Mouse (Mus musculus) small intestine, adult 2 months (tissue): Measurements from ENCODE around the gene Gne. TPM values are rescaled to one million over a fixed set of nuclear protein-coding genes. Genes with fewer than 3 reads are reported as not detected.

Experiments
- H3K27ac ChIP-seq: fragments of 200-500 bp; 2 replicates; pipeline ENCODE4 v1.5.1; 2012; ENCODE audit warnings: low read depth, low read length, control low read depth, inconsistent platforms; ENCODE audit not compliant: insufficient read depth
- H3K27me3 ChIP-seq: fragments of 200-500 bp; 2 replicates; pipeline ENCODE4 v1.6.1; 2012; ENCODE audit warnings: mild to moderate bottlenecking, moderate library complexity, low read length, inconsistent platforms; ENCODE audit not compliant: control insufficient read depth, insufficient read depth
- H3K36me3 ChIP-seq: fragments of 200-500 bp; 2 replicates; pipeline ENCODE4 v1.6.1; 2012; ENCODE audit warnings: mild to moderate bottlenecking, low read length, control low read depth, inconsistent platforms; ENCODE audit not compliant: control insufficient read depth, insufficient read depth
- H3K4me1 ChIP-seq: fragments of 200-500 bp; 2 replicates; pipeline ENCODE4 v1.6.1; 2012; ENCODE audit warnings: low read length, inconsistent platforms, mixed read lengths; ENCODE audit not compliant: control insufficient read depth, insufficient read depth, insufficient read length
- H3K4me3 ChIP-seq: fragments of 200-500 bp; 2 replicates; pipeline ENCODE4 v1.5.1; 2012; ENCODE audit warnings: low read depth, mild to moderate bottlenecking, control low read depth, inconsistent platforms, low read length, moderate library complexity
- CTCF ChIP-seq: fragments of 200-500 bp; IDR thresholded peaks from 2 replicates; pipeline ENCODE4 v1.5.1; 2012; ENCODE audit warnings: low read depth, mild to moderate bottlenecking, control low read depth, inconsistent platforms, low read length, moderate library complexity, mixed read lengths; ENCODE audit not compliant: insufficient replicate concordance, insufficient read length; ENCODE audit errors: extremely low read depth
- POLR2A ChIP-seq: fragments of 200-500 bp; IDR thresholded peaks from 2 replicates; pipeline ENCODE4 v1.6.1; 2012; ENCODE audit warnings: low read depth, mild to moderate bottlenecking, control low read depth, inconsistent platforms, low read length, moderate library complexity
- WGBS: fragments of 180-500 bp; shearing (Covaris S2); methylation state at CpG from one replicate; pipeline ENCODE4 v1.1.7; 2018; 5-methylcytosine and 5-hydroxymethylcytosine counted together
- polyA plus RNA-seq: library from polyadenylated mRNA; depleted of rRNA; stranded (reverse); fragments of >200 nt; gene quantifications from 2 replicates; pipeline ENCODE4 v1.2.3, GENCODE M21; 2012

Gne gene
- polyA plus RNA-seq, 1 experiment, result 40.6 TPM

GRCm38 (mm10) chr4:44036455-44036854 is 47.5 kb downstream of the Gne start:
- Histone ChIP-seq H3K27me3 (no peaks in the 10 kb centered on the region), H3K4me3 (no peak overlapping the region), H3K27ac (peak overlapping the region; percentile 38; the same call in 1 of the 2 replicates), H3K4me1 (peaks cover 17% of the 10 kb centered on the region), H3K36me3 (peaks cover 57% of the 10 kb centered on the region)
- TF ChIP-seq POLR2A (no peak), CTCF (no peak)
- 31% methylated on average over 5 of the region's 5 CpGs for WGBS

GRCm38 (mm10) chr4:44031521-44031920 is 52.5 kb downstream of the Gne start:
- Histone ChIP-seq H3K27me3 (no peaks in the 10 kb centered on the region), H3K36me3 (peaks cover 50% of the 10 kb centered on the region), H3K4me3 (no peak overlapping the region), H3K4me1 (peaks cover 4% of the 10 kb centered on the region), H3K27ac (no peak overlapping the region)
- no peak for TF ChIP-seq CTCF
- WGBS, result 71% methylated on average over 5 of the region's 5 CpGs

GRCm38 (mm10) chr4:44029661-44030066 is 54.3 kb downstream of the Gne start:
- Histone ChIP-seq H3K4me3 (no peak overlapping the region), H3K27me3 (no peaks in the 10 kb centered on the region)
- 91% methylated on average over 15 of the region's 15 CpGs for WGBS

GRCm38 (mm10) chr4:44028303-44029135 is 55.5 kb downstream of the Gne start:
- H3K4me1 ChIP-seq, result no peaks in the 10 kb centered on the region; the same call in 1 of the 2 replicates
- WGBS, result 74% methylated on average over 16 of the region's 16 CpGs
- TF ChIP-seq CTCF (no peak), POLR2A (no peak)
- 0 out of 2 replicates have a peak overlapping the region, but pooled peaks have one; percentile 8 for H3K27ac ChIP-seq
- no peaks in the 10 kb centered on the region for H3K27me3 ChIP-seq
- peaks cover 70% of the 10 kb centered on the region for H3K36me3 ChIP-seq
- no peak overlapping the region for H3K4me3 ChIP-seq

More at GRCm38 (mm10) chr4:44029661-44030066, 54.3 kb downstream of the Gne start:
- H3K36me3 ChIP-seq, result peaks cover 63% of the 10 kb centered on the region
- H3K27ac ChIP-seq, result no peak overlapping the region
- no peaks in the 10 kb centered on the region; the same call in 1 of the 2 replicates for H3K4me1 ChIP-seq
- TF ChIP-seq POLR2A (no peak), CTCF (no peak)

GRCm38 (mm10) chr4:44025570-44025969 is 58.4 kb downstream of the Gne start:
- Histone ChIP-seq H3K36me3 (peaks cover 75% of the 10 kb centered on the region), H3K4me3 (no peak overlapping the region), H3K27ac (no peak overlapping the region), H3K27me3 (no peaks in the 10 kb centered on the region), H3K4me1 (no peaks in the 10 kb centered on the region; the same call in 1 of the 2 replicates)
- no peak for TF ChIP-seq POLR2A
- no peak for TF ChIP-seq CTCF
- 90% methylated on average over 6 of the region's 6 CpGs for WGBS

- Histone ChIP-seq H3K4me3 (no peak overlapping the region), H3K36me3 (peaks cover 77% of the 10 kb centered on the region), H3K27me3 (no peaks in the 10 kb centered on the region), H3K4me1 (no peaks in the 10 kb centered on the region), H3K27ac (no peak overlapping the region)
- WGBS, result 97% methylated on average over 6 of the region's 6 CpGs
- TF ChIP-seq POLR2A (no peak), CTCF (no peak)
Observed at GRCm38 (mm10) chr4:44024241-44024640, 59.7 kb downstream of the Gne start.

DNA sequence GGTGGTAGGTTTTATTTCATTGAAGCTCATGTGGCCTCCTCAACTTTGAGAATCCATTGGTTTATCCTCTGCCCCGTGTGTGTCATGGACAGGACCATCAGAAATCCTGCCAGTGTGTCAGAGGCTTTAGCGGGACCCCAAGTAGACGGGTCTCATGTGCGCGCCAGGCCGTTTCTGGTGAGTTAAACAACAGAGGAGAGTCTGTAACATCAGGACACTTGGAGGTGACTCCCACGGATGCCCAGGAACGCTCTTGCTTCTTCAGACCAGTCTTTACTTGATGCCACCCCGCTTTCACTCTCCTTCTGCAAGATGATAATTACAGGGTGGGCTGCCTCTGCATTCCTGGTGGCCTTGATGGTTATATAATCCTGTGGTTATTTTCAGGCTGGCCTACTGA is 60.3 kb downstream of the Gne start:
- 95% methylated on average over 9 of the region's 9 CpGs for WGBS
- Histone ChIP-seq H3K4me3 (no peak overlapping the region), H3K27me3 (no peaks in the 10 kb centered on the region)

More for the DNA sequence above, 60.3 kb downstream of the Gne start:
- peaks cover 79% of the 10 kb centered on the region for H3K36me3 ChIP-seq
- no peaks in the 10 kb centered on the region for H3K4me1 ChIP-seq
- TF ChIP-seq CTCF, result no peak
- TF ChIP-seq POLR2A, result no peak
- H3K27ac ChIP-seq, result no peak overlapping the region
